Mouse (Mus musculus): ENCODE measurements around the gene Upk2. TPM values are rescaled to one million over a fixed set of nuclear protein-coding genes. Genes with fewer than 3 reads are reported as not detected.

Upk2 gene
- polyA plus RNA-seq, 2 experiments, result 0.40 to 0.91 TPM

- peaks cover 15% of the 10 kb centered on the region for H3K36me3 ChIP-seq (ENCODE audit: control insufficient read depth, insufficient read depth, low read length)
- H3K4me1 ChIP-seq (ENCODE audit: control insufficient read depth, insufficient read depth, low read length), result peaks cover 100% of the 10 kb centered on the region
- no peak overlapping the region for H3K4me3 ChIP-seq (replicated peaks; ENCODE audit: low read length)
- no peak overlapping the region for H3K4me2 ChIP-seq (replicated peaks; ENCODE audit: low read depth, low read length, severe bottlenecking)
- H3K9me3 ChIP-seq (ENCODE audit: control insufficient read depth, low read length), result no peaks in the 10 kb centered on the region
- DNase-seq (ENCODE audit: low spot score) (no peak), ATAC-seq (ENCODE audit: low FRiP score, low read depth) (no peak)
- H3K9ac ChIP-seq (ENCODE audit: low read depth, low read length, severe bottlenecking), result no peak overlapping the region
- H3K27me3 ChIP-seq (ENCODE audit: control insufficient read depth, insufficient read depth, low read length), result no peaks in the 10 kb centered on the region
- TF ChIP-seq POLR2A (IDR thresholded peaks at IDR 0.05; ENCODE audit: borderline replicate concordance, extremely low read depth, insufficient read depth, insufficient read length), result no peak
- no peak overlapping the region for H3K27ac ChIP-seq (replicated peaks; ENCODE audit: low read depth, low read length)
- 60% methylated on average over 10 of the region's 10 CpGs for WGBS
Observed at GRCm38 (mm10) chr9:44491351-44491750, 36.6 kb upstream of the Upk2 start.

GRCm38 (mm10) chr9:44490086-44490967 lies 35.6 kb upstream of the Upk2 start:
- DNase-seq (ENCODE audit: low spot score), result no peak
- WGBS, result 15% methylated on average over 16 of the region's 17 CpGs

GRCm38 (mm10) chr9:44489651-44490085 lies 34.9 kb upstream of the Upk2 start:
- peak overlapping the region; percentile 47 for H3K9ac ChIP-seq (ENCODE audit: low read depth, low read length, severe bottlenecking)
- TF ChIP-seq POLR2A (IDR thresholded peaks at IDR 0.05; ENCODE audit: borderline replicate concordance, extremely low read depth, insufficient read depth, insufficient read length), result no peak
- H3K36me3 ChIP-seq (ENCODE audit: control insufficient read depth, insufficient read depth, low read length), result peaks cover 16% of the 10 kb centered on the region
- 2% methylated on average over 17 of the region's 17 CpGs for WGBS
- peak overlapping the region; percentile 83 for H3K27ac ChIP-seq (replicated peaks; ENCODE audit: low read depth, low read length)
- no peaks in the 10 kb centered on the region for H3K9me3 ChIP-seq (ENCODE audit: control insufficient read depth, low read length)
- peak overlapping the region; percentile 97 for H3K4me3 ChIP-seq (replicated peaks; ENCODE audit: low read length)
- ATAC-seq (ENCODE audit: low FRiP score, low read depth) (no peak), DNase-seq (ENCODE audit: low spot score) (no peak)
- H3K4me2 ChIP-seq (replicated peaks; ENCODE audit: low read depth, low read length, severe bottlenecking), result peak overlapping the region; percentile 69
- peaks cover 98% of the 10 kb centered on the region for H3K4me1 ChIP-seq (ENCODE audit: control insufficient read depth, insufficient read depth, low read length)
- H3K27me3 ChIP-seq (ENCODE audit: control insufficient read depth, insufficient read depth, low read length), result no peaks in the 10 kb centered on the region

More at GRCm38 (mm10) chr9:44490086-44490967, 35.6 kb upstream of the Upk2 start:
- H3K9ac ChIP-seq (ENCODE audit: low read depth, low read length, severe bottlenecking), result peak overlapping the region; percentile 47
- peaks cover 100% of the 10 kb centered on the region for H3K4me1 ChIP-seq (ENCODE audit: control insufficient read depth, insufficient read depth, low read length)
- TF ChIP-seq POLR2A (IDR thresholded peaks at IDR 0.05; ENCODE audit: borderline replicate concordance, extremely low read depth, insufficient read depth, insufficient read length), result no peak
- no peaks in the 10 kb centered on the region for H3K9me3 ChIP-seq (ENCODE audit: control insufficient read depth, low read length)
- peak overlapping the region; percentile 83 for H3K27ac ChIP-seq (replicated peaks; ENCODE audit: low read depth, low read length)
- H3K4me3 ChIP-seq (replicated peaks; ENCODE audit: low read length), result peak overlapping the region; percentile 97
- H3K27me3 ChIP-seq (ENCODE audit: control insufficient read depth, insufficient read depth, low read length), result no peaks in the 10 kb centered on the region
- peak overlapping the region; percentile 69 for H3K4me2 ChIP-seq (replicated peaks; ENCODE audit: low read depth, low read length, severe bottlenecking)
- ATAC-seq (ENCODE audit: low FRiP score, low read depth), result peak; percentile 23; the same call in 1 of the 2 replicates
- H3K36me3 ChIP-seq (ENCODE audit: control insufficient read depth, insufficient read depth, low read length), result peaks cover 16% of the 10 kb centered on the region

- peak overlapping the region; percentile 47 for H3K9ac ChIP-seq (ENCODE audit: low read depth, low read length, severe bottlenecking)
- ATAC-seq (ENCODE audit: low FRiP score, low read depth) (peak; percentile 56), DNase-seq (ENCODE audit: low spot score) (peak; percentile 87)
- no peak for TF ChIP-seq POLR2A (IDR thresholded peaks at IDR 0.05; ENCODE audit: borderline replicate concordance, extremely low read depth, insufficient read depth, insufficient read length)
- 4% methylated on average over 5 of the region's 5 CpGs for WGBS
- H3K4me1 ChIP-seq (ENCODE audit: control insufficient read depth, insufficient read depth, low read length), result peaks cover 97% of the 10 kb centered on the region
- peak overlapping the region; percentile 69 for H3K4me2 ChIP-seq (replicated peaks; ENCODE audit: low read depth, low read length, severe bottlenecking)
- no peaks in the 10 kb centered on the region for H3K9me3 ChIP-seq (ENCODE audit: control insufficient read depth, low read length)
- H3K27ac ChIP-seq (replicated peaks; ENCODE audit: low read depth, low read length), result peak overlapping the region; percentile 83
- H3K36me3 ChIP-seq (ENCODE audit: control insufficient read depth, insufficient read depth, low read length), result peaks cover 16% of the 10 kb centered on the region
- no peaks in the 10 kb centered on the region for H3K27me3 ChIP-seq (ENCODE audit: control insufficient read depth, insufficient read depth, low read length)
- H3K4me3 ChIP-seq (replicated peaks; ENCODE audit: low read length), result peak overlapping the region; percentile 97
Observed at GRCm38 (mm10) chr9:44488855-44489381, 34.1 kb upstream of the Upk2 start.

GRCm38 (mm10) chr9:44488416-44488815 lies 33.6 kb upstream of the Upk2 start:
- 17% methylated on average over 7 of the region's 8 CpGs for WGBS
- peak overlapping the region; percentile 97 for H3K4me3 ChIP-seq (replicated peaks; ENCODE audit: low read length)
- peaks cover 16% of the 10 kb centered on the region for H3K36me3 ChIP-seq (ENCODE audit: control insufficient read depth, insufficient read depth, low read length)
- H3K27me3 ChIP-seq (ENCODE audit: control insufficient read depth, insufficient read depth, low read length), result no peaks in the 10 kb centered on the region
- peak overlapping the region; percentile 83 for H3K27ac ChIP-seq (replicated peaks; ENCODE audit: low read depth, low read length)
- peak overlapping the region; percentile 69 for H3K4me2 ChIP-seq (replicated peaks; ENCODE audit: low read depth, low read length, severe bottlenecking)
- no peaks in the 10 kb centered on the region for H3K9me3 ChIP-seq (ENCODE audit: control insufficient read depth, low read length)
- peaks cover 91% of the 10 kb centered on the region for H3K4me1 ChIP-seq (ENCODE audit: control insufficient read depth, insufficient read depth, low read length)
- DNase-seq (ENCODE audit: low spot score) (no peak), ATAC-seq (ENCODE audit: low FRiP score, low read depth) (no peak)
- peak overlapping the region; percentile 31; the same call in 1 of the 2 replicates for H3K9ac ChIP-seq (ENCODE audit: low read depth, low read length, severe bottlenecking)
- no peak for TF ChIP-seq POLR2A (IDR thresholded peaks at IDR 0.05; ENCODE audit: borderline replicate concordance, extremely low read depth, insufficient read depth, insufficient read length)
